Comparison of ENCODE assay signal across 18 mouse cellular contexts in the genomic region with DNA sequence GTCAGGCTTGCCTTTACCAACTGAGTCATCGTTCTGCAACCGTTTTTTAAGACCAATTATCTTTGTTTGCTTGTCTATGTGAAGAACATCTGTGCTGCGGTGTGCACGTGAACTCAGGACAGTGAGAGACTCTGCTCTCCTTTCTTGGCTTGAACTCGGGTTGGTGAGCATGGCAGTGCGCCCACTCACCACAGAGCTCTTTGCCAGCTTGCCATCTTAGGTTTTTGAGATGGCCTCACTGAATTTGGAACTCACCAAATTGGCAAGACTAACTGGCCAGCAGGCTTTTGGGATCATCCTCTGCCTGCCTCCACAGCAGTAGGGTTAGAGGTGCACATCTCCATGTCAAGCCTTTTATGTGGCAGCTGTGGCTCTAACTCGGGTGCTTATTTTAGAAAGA. TPM values are rescaled to one million over a fixed set of nuclear protein-coding genes. Genes with fewer than 3 reads are reported as not detected.
"Had no signal": no experiment of that assay in that cellular context is flagged by ENCODE, and none has a peak within 500 bp of the region (broad histone marks: within the 10 kb centered on the region; RNA-seq: fewer than 3 reads in every experiment).

No protein-coding gene starts in this region.

- H3K4me1 ChIP-seq: limb, embryonic 13.5 days; lung, embryonic 15.5 days; midbrain, embryonic 15.5 days; neural tube, embryonic 12.5 days had no signal

- DNase-seq: kidney, adult 9 months; kidney, postnatal 36 days; left cerebral cortex, postnatal 4 days; lung, postnatal 14 days; retina, postnatal 1 day; right cerebral cortex, postnatal 4 days; spleen, adult 18-20 months; thymus, adult 18-20 months; thymus, postnatal 25 days had no signal

- H3K27ac ChIP-seq: kidney, postnatal 0 days; limb, embryonic 13.5 days; lung, embryonic 15.5 days; macrophage; midbrain, embryonic 15.5 days; neural tube, embryonic 12.5 days had no signal

- H3K4me3 ChIP-seq: limb, embryonic 13.5 days; lung, embryonic 15.5 days; megakaryocyte, embryonic 14.5 days; midbrain, embryonic 15.5 days; neural tube, embryonic 12.5 days had no signal

RNA-seq across cellular contexts. Expression of a gene that starts 41.9 kb away (rescaled TPM):
- total RNA-seq: monocyte, adult 5-6 weeks; neutrophil, adult 5-6 weeks had no signal
- polyA plus RNA-seq: macrophage had no signal
